Mouse (Mus musculus) MEL (cell line): Measurements from ENCODE around the gene Usp37. TPM values are rescaled to one million over a fixed set of nuclear protein-coding genes. Genes with fewer than 3 reads are reported as not detected.
"Not testable (repeated sequence)": the region's sequence is repeated elsewhere in the genome, so short reads cannot be mapped to it uniquely, and the experiment has no call there.

Experiments
- DNase-seq: peaks from one replicate; pipeline ENCODE4 v3.0.0; 2011; ENCODE audit warnings: low read depth, low spot score
- H3K27ac ChIP-seq: 2 replicates; pipeline ENCODE4 v1.5.1; 2012; ENCODE audit warnings: low read depth, mild to moderate bottlenecking, control low read depth, low read length, moderate library complexity; ENCODE audit not compliant: control insufficient read depth
- H3K27me3 ChIP-seq, 2 experiments: fragments of 150-350 bp in 1 of 2; sonication (generic) in 1 of 2; 2 replicates each; pipeline ENCODE4 v1.6.1; 2012; ENCODE audit warnings: low read length in 2 of 2, mild to moderate bottlenecking in 2 of 2, improper control_type of control experiment in 1 of 2, moderate library complexity in 1 of 2; ENCODE audit not compliant: insufficient read depth in 2 of 2, control insufficient read depth in 1 of 2
- H3K36me3 ChIP-seq, 2 experiments: 2 replicates each; pipeline ENCODE4 v1.6.1; 2012 to 2014; ENCODE audit warnings: low read length in 2 of 2, improper control_type of control experiment in 1 of 2, inconsistent platforms in 1 of 2, mild to moderate bottlenecking in 1 of 2; ENCODE audit not compliant: insufficient read depth in 2 of 2, control insufficient read depth in 1 of 2
- H3K4me1 ChIP-seq, 2 experiments: fragments of 150-350 bp in 1 of 2; sonication (generic) in 1 of 2; 2 replicates each; pipeline ENCODE4 v1.6.1; 2012; ENCODE audit warnings: low read length in 2 of 2, improper control_type of control experiment in 1 of 2, mild to moderate bottlenecking in 1 of 2; ENCODE audit not compliant: insufficient read depth in 2 of 2, control insufficient read depth in 1 of 2
- H3K4me3 ChIP-seq, 2 experiments: fragments of 150-350 bp in 1 of 2; sonication (generic) in 1 of 2; 2 replicates each; pipeline ENCODE4 v1.5.1; 2012; ENCODE audit warnings: low read depth in 2 of 2, low read length in 2 of 2, mild to moderate bottlenecking in 2 of 2, moderate library complexity in 2 of 2, control low read depth in 1 of 2, improper control_type of control experiment in 1 of 2; ENCODE audit not compliant: control insufficient read depth in 1 of 2, insufficient read depth in 1 of 2
- H3K79me2 ChIP-seq: 2 replicates; pipeline ENCODE4 v1.6.1; 2012; ENCODE audit warnings: mild to moderate bottlenecking, low read length, moderate library complexity; ENCODE audit not compliant: control insufficient read depth, poor library complexity, insufficient read depth
- H3K9ac ChIP-seq: 2 replicates; pipeline ENCODE4 v1.6.1; 2012; ENCODE audit warnings: low read depth, mild to moderate bottlenecking, control low read depth, low read length, moderate library complexity; ENCODE audit not compliant: control insufficient read depth, poor library complexity, severe bottlenecking
- H3K9me3 ChIP-seq: fragments of 150-350 bp; sonication (generic); replicated peaks from 2 replicates; pipeline ENCODE4 v1.6.1; 2012; ENCODE audit warnings: mild to moderate bottlenecking, low read length, improper control_type of control experiment, moderate library complexity; ENCODE audit not compliant: insufficient read depth
- CTCF ChIP-seq, 3 experiments: IDR thresholded peaks in 2 of 3; conservative IDR thresholded peaks in 1 of 3; 2 replicates each; pipeline ENCODE4 v1.5.1; 2011 to 2012; ENCODE audit warnings: low read length in 3 of 3, low read depth in 2 of 3, mild to moderate bottlenecking in 2 of 3, improper control_type of control experiment in 1 of 3, inconsistent platforms in 1 of 3, mixed read lengths in 1 of 3, moderate library complexity in 1 of 3; ENCODE audit not compliant: control insufficient read depth in 1 of 3, insufficient read depth in 1 of 3, poor library complexity in 1 of 3, severe bottlenecking in 1 of 3
- E2F4 ChIP-seq: IDR thresholded peaks from 2 replicates; pipeline ENCODE4 v1.6.1; 2011; ENCODE audit warnings: low read depth, low read length, improper control_type of control experiment, borderline replicate concordance
- EP300 ChIP-seq, 2 experiments: IDR thresholded peaks; 2 replicates each; pipeline ENCODE4 v1.6.1; 2011; ENCODE audit warnings: improper control_type of control experiment in 2 of 2, low read length in 2 of 2, low read depth in 1 of 2, mild to moderate bottlenecking in 1 of 2
- GATA1 ChIP-seq: IDR thresholded peaks from 2 replicates; pipeline ENCODE4 v1.6.1; 2011; ENCODE audit warnings: low read depth, low read length, improper control_type of control experiment
- HCFC1 ChIP-seq: IDR thresholded peaks from 2 replicates; pipeline ENCODE4 v1.6.1; 2012; ENCODE audit warnings: low read depth, mild to moderate bottlenecking, inconsistent platforms, low read length, improper control_type of control experiment, moderate library complexity
- MAX ChIP-seq: IDR thresholded peaks from 2 replicates; pipeline ENCODE4 v1.6.1; 2011; ENCODE audit warnings: low read length, improper control_type of control experiment
- MEF2A ChIP-seq: IDR thresholded peaks from 2 replicates; pipeline ENCODE4 v1.6.1; 2014; ENCODE audit warnings: low read depth, mild to moderate bottlenecking, inconsistent platforms, low read length, improper control_type of control experiment; ENCODE audit not compliant: poor library complexity, insufficient replicate concordance, severe bottlenecking; ENCODE audit errors: extremely low read depth
- MXI1 ChIP-seq: IDR thresholded peaks from 2 replicates; pipeline ENCODE4 v1.6.1; 2011; ENCODE audit warnings: mild to moderate bottlenecking, low read depth, low read length, improper control_type of control experiment
- MYB ChIP-seq: IDR thresholded peaks from 2 replicates; pipeline ENCODE4 v1.6.1; 2011; ENCODE audit warnings: mild to moderate bottlenecking, low read depth, low read length, improper control_type of control experiment
- MYC ChIP-seq: IDR thresholded peaks from 2 replicates; pipeline ENCODE4 v1.6.1; 2011; ENCODE audit warnings: low read depth, mild to moderate bottlenecking, low read length, improper control_type of control experiment, moderate library complexity
- RCOR1 ChIP-seq: IDR thresholded peaks from 2 replicates; pipeline ENCODE4 v1.6.1; 2012; ENCODE audit warnings: low read depth, mild to moderate bottlenecking, inconsistent platforms, low read length, improper control_type of control experiment
- TBP ChIP-seq: IDR thresholded peaks from 2 replicates; pipeline ENCODE4 v1.8.0; 2011; ENCODE audit warnings: low read depth, low read length, improper control_type of control experiment
- UBTF ChIP-seq: IDR thresholded peaks from 2 replicates; pipeline ENCODE4 v1.6.1; 2012; ENCODE audit warnings: low read depth, mild to moderate bottlenecking, inconsistent platforms, low read length, improper control_type of control experiment, moderate library complexity, borderline replicate concordance; ENCODE audit not compliant: insufficient read depth
- polyA plus RNA-seq, 2 experiments: library from polyadenylated mRNA; stranded (reverse) in 1 of 2; unstranded in 1 of 2; fragments of >175 nt in 1 of 2; fragments of >200 nt in 1 of 2; gene quantifications; 2 replicates each; pipeline versions ENCODE4 v1.2.1 to v1.2.4; 2012; ENCODE audit warnings: low replicate concordance in 2 of 2, low read depth in 1 of 2; ENCODE audit not compliant: insufficient read length in 2 of 2, insufficient read depth in 1 of 2, missing spikeins in 1 of 2
- total RNA-seq: library from RNA; depleted of rRNA; stranded (reverse); fragments of 300-350 nt; gene quantifications from 2 replicates; pipeline ENCODE4 v1.2.3, GENCODE M21; 2012

The Usp37 gene
- total and polyA plus RNA-seq, 3 experiments: 17.8 to 77.6 (median 24.0) TPM

DNA sequence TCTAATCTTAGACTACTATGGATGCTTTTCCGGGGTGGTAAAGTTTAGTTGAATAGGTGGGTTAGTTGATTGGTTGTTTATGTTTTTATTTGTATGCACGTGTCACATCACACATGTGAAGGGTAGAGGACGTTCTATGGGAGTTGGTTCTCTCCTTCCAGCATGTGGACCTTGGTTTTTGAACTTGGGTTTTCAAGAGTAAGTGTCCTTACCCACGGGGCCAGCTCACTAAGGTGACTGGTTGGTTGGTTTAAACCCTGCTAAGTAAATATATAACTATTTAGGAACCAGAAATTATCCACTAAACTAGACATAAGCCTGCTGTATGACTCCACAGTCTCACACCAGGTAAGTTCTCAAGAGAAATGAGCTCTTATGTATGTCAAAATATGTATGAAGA lies 19.3 kb downstream of the Usp37 start:
- DNase-seq: no peak
- peaks cover 0 to under 1% of the 10 kb centered on the region in 2 experiments; a peak in 2 of 4 replicates for H3K4me1 ChIP-seq
- H3K9ac ChIP-seq: no peak overlapping the region
- H3K36me3 ChIP-seq: peaks cover 2 to 51% of the 10 kb centered on the region in 2 experiments
- H3K27me3 ChIP-seq: no peaks in the 10 kb centered on the region
- no peak overlapping the region for H3K27ac ChIP-seq
- no peaks in the 10 kb centered on the region for H3K9me3 ChIP-seq
- H3K79me2 ChIP-seq: no peaks in the 10 kb centered on the region
- TF ChIP-seq MYC: no peak
- no peak for TF ChIP-seq MYB
- no peak for TF ChIP-seq E2F4
- no peak for TF ChIP-seq MAX
- TF ChIP-seq HCFC1: no peak
- no peak for TF ChIP-seq MXI1
- TF ChIP-seq, all 39 proteins: peak for 0
- H3K4me3 ChIP-seq: no peak overlapping the region

DNA sequence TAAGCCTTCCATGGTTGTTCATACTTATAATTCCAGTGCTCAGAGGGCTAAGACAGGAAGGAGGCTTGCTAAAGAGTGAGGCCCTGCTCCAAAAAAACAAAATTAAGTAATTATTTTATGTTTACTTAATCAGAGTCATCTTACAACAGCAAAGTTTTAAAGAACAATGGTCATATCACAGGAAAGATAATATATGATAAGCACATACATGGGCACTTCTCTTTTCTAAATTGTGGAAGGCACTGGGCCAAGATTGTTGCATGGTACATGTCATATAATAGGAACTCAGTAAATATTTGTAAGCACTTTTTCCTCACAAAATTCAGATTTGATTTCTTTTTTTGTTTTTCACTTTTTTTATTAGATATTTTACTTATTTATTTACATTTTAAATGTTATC lies 24.2 kb downstream of the Usp37 start:
- TF ChIP-seq EP300 (IDR thresholded peaks at IDR 0.05; ENCODE audit: low read depth in 1 of 2, low read length in 2 of 2) (peak in 1 of 2 experiments; percentile 59; a peak in 2 of 4 replicates), CTCF (IDR thresholded peaks at IDR 0.05 in 2 of 3, conservative IDR thresholded peaks at IDR 0.05 in 1 of 3; ENCODE audit: control insufficient read depth in 1 of 3, insufficient read depth in 1 of 3, low read depth in 2 of 3, low read length in 3 of 3, poor library complexity in 1 of 3, severe bottlenecking in 1 of 3) (no peak), MYB (no peak), GATA1 (peak; percentile 68; the same call in 1 of the 2 replicates), RCOR1 (peak; percentile 60)
- H3K36me3 ChIP-seq: peaks cover 11 to 48% of the 10 kb centered on the region in 2 experiments
- no peaks in the 10 kb centered on the region for H3K27me3 ChIP-seq
- peaks cover 8% of the 10 kb centered on the region for H3K79me2 ChIP-seq
- H3K27ac ChIP-seq: no peak overlapping the region
- H3K4me1 ChIP-seq: peaks cover 0 to 3% of the 10 kb centered on the region in 2 experiments; a peak in 2 of 4 replicates
- no peak overlapping the region for H3K4me3 ChIP-seq
- H3K9me3 ChIP-seq: no peaks in the 10 kb centered on the region
- peak; percentile 49 for DNase-seq
- no peak overlapping the region for H3K9ac ChIP-seq

DNA sequence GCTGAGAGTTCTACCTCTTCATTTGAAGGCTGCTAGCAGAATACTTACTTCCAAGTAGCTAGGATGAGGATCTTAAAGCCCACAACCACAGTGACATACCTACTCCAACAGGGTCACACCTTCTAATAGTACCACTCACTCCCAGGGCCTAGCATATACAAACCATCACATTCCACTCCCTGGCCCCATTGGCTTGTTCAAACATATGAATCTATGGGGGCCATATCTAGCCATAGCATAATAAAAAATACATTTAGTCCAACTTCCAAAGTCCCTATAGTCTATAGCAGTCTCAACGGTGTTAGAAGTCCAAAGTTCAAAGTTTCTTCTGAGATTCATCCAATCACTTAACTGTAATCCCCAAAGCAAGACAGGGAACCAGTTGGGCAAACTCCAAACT lies 31.1 kb downstream of the Usp37 start:
- H3K9me3 ChIP-seq, DNase-seq, H3K4me3 ChIP-seq, H3K27me3 ChIP-seq, H3K9ac ChIP-seq, H3K27ac ChIP-seq: not testable (repeated sequence)
- Histone ChIP-seq H3K79me2 (peaks cover 47% of the 10 kb centered on the region), H3K36me3 (peaks cover 18 to 43% of the 10 kb centered on the region in 2 experiments), H3K4me1 (peaks cover 5 to 14% of the 10 kb centered on the region in 2 experiments; a peak in 3 of 4 replicates)

DNA sequence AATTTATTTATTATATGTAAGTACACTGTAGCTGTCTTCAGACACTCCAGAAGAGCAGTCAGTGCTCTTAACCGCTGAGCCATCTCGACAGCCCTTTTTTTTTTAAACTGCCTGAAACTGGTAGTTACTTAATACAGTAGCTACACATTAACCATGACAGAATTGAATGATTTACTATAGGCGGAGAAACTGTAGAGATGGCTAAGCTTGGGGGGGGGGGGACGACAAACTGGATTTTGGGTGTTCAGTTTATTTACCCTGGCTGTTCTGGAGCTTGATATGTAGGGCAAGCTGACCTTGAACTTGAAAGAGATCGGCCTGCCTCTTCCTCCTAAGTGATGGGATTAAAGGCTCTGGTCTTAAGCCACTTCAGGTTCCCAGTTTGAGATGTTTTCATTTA lies 32.8 kb downstream of the Usp37 start:
- H3K27ac ChIP-seq: no peak overlapping the region
- H3K9ac ChIP-seq: no peak overlapping the region
- peaks cover 12 to 51% of the 10 kb centered on the region in 2 experiments for H3K36me3 ChIP-seq
- no peaks in the 10 kb centered on the region for H3K27me3 ChIP-seq
- TF ChIP-seq UBTF (no peak), TBP (no peak), MEF2A (no peak), RCOR1 (no peak)
- peaks cover 63% of the 10 kb centered on the region for H3K79me2 ChIP-seq
- no peak overlapping the region for H3K4me3 ChIP-seq
- no peak for DNase-seq
- peaks cover 5 to 17% of the 10 kb centered on the region in 2 experiments; a peak in 3 of 4 replicates for H3K4me1 ChIP-seq
- no peaks in the 10 kb centered on the region for H3K9me3 ChIP-seq
